Mouse (Mus musculus) T-helper 1 cell (primary cell): ENCODE measurements around the gene Olfr1143.

Experiments used
- in situ Hi-C: fragments of 300-600 bp; cut with MboI, MseI; formaldehyde crosslinking; loops from one replicate; pipeline ENCODE4 v1.15.1; 2025; ENCODE audit warnings: high pct_unique_total_duplicates

The Olfr1143 gene

DNA sequence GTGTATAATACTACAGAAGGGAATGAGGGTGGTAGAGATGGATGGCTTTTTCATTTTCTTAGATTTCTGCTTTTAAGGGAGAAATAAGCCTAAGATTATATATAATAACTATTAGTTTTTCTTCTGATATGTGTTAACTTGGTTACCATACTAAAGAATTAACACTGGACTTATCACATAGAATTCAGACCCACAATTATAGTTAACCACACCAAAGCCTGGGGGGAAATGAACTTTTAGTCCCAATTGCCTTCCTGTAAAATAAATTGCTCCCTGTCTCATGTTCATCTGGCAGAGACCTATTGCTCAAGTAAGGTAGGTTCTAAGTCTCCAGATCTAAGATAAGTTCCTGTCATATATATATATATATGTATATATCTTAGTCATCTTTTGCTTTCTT, at the start of gene Olfr1143:
Gene Olfr1143, plus strand, starts transcription at position 301 of the 400 bp plus-strand sequence.
- in situ Hi-C loops: no loop called here

DNA sequence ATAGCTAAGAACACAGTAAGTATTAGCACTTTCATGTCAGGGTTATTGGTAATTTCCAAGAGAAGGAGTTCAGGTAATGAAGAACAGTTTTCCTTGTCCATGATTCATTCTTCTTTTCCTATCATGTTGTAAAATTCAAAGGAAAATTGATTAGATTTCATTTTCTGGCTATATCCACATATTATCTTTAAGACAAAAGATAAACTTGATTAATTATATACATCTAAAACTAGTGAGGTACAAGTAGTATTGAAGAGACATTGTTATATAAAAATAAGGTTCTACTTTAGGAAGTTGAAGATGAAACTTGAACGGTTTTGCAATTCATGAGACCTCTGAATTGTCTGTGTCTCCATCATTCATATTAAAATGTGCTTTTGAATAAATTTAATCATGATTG, 46.5 kb upstream of the Olfr1143 start, which contains the start of gene Olfr1141:
Gene Olfr1141, minus strand, starts transcription at position 101 of the 400 bp plus-strand sequence.
- in situ Hi-C loops: no loop called here

DNA sequence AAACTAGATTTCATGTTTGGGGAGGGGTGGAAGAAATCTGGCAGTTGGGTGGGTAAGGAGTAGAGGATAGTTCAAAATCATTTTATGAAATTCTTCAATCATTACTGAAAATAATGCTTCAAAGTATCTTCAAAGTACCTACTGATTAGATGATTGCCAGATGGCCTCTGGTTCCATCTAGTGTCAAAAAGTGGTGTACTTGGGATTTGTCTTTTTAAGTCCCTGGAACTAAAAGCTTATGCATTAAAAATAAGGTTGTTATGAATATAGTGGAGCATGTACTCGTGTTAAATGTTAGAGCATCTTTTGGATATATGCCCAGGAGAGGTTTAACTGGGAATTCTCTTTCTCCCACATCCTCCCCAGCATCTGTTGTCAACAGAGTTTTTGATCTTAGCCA, 24.2 kb upstream of the Olfr1143 start:
- in situ Hi-C loops: no loop called here

DNA sequence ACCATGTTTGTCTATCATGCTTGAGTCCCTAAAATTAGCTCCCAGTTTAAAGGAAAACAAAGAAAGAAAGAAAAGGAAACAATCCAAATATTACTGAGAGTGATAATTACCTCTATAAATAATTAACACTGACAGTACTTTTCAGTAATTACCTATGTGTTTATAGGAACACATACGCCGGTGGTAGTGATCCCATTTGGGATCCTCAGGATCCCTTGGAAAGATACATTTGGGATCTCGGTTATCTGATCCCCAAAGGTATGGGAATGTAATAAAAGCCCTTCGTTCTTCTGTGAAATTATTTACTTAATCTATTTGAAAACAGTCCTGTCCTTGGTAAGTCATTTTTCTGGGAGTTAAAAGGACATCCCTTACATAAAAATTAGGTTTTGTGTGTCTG, 21.2 kb upstream of the Olfr1143 start, which contains the start of gene Olfr152:
Gene Olfr152, plus strand, starts transcription at position 301 of the 400 bp plus-strand sequence.
- in situ Hi-C loops: no loop called here

DNA sequence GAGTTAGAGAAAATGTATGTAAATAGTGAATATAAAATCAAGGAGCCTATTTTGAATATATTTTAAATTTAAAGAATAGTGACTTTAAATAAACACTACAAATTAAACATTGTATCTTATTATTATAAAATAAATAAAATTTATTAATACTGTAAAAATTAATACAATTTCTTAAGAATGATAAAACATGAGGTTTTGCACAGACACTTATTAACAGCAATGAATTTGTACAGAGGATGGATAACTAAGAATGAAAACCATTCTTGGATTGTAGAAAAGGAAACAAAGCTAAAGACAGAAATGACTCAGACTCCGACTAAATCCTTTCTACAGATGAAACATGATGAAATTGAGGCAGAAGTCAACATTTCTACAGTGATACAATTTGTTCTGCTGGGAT, 9.1 kb downstream of the Olfr1143 start, which contains the start of gene Olfr1145:
Gene Olfr1145, plus strand, starts transcription at position 301 of the 400 bp plus-strand sequence.
- in situ Hi-C loops: no loop called here

DNA sequence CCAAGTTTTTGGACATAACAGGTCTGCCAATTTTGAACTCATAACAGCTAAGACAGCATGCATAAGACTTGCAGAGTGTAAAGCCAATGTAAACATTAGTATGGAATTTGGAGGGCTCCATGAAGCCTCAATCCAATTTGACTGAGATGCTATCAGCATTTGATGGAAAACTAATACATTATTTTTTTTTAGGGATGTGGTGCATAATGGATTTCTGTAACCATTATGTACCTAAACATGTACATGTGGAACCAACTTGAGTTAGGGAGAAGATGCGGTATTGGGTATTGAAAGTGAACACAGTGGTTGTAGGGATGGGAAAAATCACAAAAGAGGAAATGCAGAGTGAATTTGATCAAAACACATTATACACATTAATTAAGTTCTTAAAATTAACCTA, 29.8 kb downstream of the Olfr1143 start, which contains the start of gene Olfr1148:
Gene Olfr1148, plus strand, starts transcription at position 301 of the 400 bp plus-strand sequence.
- in situ Hi-C loops: no loop called here

DNA sequence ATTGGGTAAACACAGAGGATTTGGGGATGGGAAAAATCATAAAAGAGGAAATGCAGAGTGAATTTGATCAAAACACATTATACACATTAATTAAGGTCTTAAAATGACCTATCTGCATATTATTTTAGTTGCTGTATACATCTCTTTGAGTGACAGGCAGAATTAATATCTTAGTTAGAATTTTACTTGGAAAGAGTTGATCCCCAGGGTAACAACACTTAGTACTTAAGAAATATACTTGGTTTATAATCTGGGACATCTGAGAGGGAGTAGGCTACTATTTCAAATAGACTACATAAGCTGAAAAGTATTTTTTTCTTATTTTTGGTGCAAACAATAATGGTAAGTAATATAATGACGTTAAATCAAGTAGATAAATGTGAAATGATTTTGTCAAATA, 43.3 kb downstream of the Olfr1143 start, which contains the start of gene Olfr1150-ps1:
Gene Olfr1150-ps1, plus strand, starts transcription at position 301 of the 400 bp plus-strand sequence.
- in situ Hi-C loops: no loop called here
